Mouse (Mus musculus) spleen, adult 12 weeks (tissue): Measurements from ENCODE around the gene Qprt.

Experiments used
- DNase-seq: peaks from one replicate; pipeline ENCODE4 v3.0.0; 2022; ENCODE audit warnings: low spot score

Gene Qprt

GRCm38 (mm10) chr7:127133125-127133524 lies 11.1 kb upstream of the Qprt start:
- no peak for DNase-seq

DNA sequence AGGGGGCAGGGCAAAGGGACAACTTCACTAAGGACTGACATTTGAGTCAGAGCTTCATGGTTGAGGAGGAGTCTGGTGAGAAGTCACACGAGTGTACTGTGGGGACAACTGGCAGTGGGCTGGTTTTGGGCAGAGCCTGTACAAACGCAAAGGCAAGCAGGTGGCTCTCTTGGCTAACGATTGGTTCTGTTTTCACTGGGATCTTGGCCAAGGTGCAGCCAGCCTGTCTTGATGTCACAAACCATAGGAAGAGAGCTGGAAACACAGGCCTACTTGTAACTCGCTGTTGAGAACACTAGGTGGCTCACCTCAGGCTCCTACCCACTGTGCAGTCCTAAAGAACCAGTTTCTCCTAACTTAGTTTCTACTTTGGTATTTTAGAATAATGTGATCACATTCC lies 7.6 kb upstream of the Qprt start:
- no peak for DNase-seq

GRCm38 (mm10) chr7:127121061-127121910 lies 740 bp downstream of the Qprt start:
- DNase-seq, result no peak

DNA sequence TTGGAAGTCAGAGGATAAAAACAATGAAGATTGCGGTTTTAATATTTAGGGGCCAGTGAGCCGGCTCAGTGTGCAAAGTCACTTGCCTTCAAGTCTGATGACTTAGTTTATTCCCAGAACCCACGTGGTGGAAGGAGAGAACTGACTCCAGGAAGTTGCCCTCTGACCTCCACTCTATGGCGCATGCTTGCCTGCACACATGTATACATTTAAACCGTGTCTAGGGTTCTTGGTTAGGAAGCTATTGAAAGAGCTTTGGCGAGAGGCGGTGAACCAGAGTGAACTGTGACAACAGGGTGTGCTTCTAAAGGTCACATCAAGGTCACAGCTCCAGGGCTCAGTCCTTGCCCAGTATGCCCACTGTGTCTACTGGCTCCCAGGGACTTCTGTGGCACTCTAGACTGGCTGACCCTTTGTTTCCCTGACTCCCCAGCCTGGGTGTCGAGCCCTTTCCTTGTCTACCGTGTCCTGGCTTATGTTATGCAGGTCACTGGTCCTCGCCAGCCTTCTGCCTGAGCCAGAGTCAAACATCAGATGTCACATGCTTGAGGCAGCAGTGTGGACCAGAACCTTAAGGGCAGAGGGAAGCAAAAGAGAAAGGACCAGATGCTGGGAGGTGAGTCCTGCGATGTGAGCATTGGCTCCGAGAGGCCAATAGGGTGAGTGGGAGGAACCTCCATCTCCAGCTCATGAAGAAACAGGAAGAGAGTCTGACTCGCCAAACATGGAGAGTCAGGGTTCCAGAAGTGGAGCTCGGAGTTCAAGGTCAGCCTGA lies 3.2 kb downstream of the Qprt start:
- no peak for DNase-seq

GRCm38 (mm10) chr7:127117948-127118347 lies 4.1 kb downstream of the Qprt start:
- no peak for DNase-seq

DNA sequence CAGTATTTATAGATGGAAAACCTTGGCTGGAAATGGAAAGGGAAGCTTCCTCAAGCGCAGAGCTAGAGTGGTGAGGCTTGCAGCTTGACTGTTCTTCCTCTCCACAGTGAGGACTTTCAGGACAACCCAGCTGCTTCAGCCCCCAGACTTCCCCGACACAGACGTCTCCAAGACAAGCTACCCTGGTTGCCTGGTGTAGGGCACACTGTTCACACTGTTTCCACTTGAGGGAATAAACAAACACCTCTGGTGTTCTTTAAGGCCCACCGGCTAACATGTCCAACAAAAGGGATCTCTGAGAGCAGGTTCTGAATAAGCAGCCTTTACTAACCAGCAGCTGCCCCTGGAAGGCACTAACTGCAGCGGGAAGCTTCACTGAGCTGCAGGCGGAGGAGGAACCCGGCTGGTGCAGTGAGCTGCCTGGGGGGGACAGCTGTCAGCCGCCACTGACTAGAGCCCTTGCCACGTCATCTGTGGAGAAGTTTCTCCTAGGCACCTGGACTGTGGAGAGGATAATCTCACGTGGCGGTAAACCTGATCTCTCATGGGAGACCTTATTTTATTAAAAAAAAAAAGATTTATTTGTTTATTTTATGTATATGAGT lies 5.6 kb downstream of the Qprt start:
- no peak for DNase-seq

GRCm38 (mm10) chr7:127114920-127115319 lies 7.1 kb downstream of the Qprt start:
- no peak for DNase-seq

DNA sequence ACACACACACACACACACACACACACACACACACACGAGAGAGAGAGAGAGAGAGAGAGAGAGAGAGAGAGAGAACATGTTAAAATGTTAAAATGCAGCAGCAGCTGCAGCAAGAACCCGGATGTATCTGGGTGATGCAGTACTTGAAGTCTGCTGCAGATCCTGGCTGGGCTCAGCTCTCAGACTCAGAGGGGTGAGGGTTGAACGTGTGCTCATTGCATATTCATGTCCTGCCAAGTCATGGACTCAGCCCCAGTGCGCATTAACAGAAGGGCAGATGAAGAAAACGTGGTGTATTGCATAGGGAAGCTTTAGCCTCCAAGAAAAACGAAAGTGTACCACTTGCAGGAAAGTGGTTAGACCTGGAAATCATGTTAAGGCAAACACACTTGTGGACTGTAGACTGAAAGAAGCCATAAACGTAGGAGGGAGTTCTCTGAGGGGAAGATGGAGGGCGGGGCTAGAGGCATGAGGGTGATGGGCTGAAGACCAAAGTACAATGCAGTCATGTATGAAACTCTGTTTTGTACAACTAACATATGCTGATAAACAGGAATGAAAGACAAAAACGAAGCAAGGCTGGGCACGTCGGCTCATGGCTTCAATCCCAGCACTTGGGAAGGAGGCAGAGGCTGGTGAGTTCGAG lies 8.3 kb downstream of the Qprt start:
- DNase-seq, result no peak

- no peak for DNase-seq
These were observed 9.0 kb downstream of the Qprt start for GRCm38 (mm10) chr7:127112921-127113597.

DNA sequence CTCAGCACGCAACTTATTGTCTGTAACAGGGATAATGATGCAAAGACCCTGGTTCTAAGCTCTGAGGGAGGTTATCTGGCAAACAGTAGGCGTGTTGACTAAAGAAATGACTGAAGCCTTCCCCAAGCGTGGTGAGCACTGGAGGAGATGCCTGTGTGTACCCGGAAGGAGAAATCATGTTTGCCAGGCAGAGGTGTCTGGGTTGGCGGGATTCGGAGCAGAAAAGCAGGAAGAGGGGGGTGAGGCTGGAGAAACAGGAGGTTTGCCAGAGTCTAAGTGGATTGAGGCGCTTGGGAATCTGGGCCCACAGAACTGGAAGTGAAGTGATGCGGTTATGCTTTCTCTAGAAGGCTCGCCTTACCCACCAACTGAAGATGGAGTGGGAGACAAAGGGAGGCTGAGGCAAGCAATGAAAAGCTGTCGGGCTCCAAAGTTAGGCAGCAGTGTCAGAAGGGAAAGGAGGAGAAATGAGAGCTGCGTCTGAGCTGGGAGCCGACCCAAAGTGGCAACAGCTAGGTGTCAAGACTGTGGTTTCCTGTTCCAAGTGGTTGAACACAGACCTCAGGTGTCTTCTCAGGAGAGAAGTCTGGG lies 9.7 kb downstream of the Qprt start:
- DNase-seq, result no peak

- DNase-seq, result peak; percentile 73
These were observed 10.6 kb downstream of the Qprt start for GRCm38 (mm10) chr7:127111461-127111860.

DNA sequence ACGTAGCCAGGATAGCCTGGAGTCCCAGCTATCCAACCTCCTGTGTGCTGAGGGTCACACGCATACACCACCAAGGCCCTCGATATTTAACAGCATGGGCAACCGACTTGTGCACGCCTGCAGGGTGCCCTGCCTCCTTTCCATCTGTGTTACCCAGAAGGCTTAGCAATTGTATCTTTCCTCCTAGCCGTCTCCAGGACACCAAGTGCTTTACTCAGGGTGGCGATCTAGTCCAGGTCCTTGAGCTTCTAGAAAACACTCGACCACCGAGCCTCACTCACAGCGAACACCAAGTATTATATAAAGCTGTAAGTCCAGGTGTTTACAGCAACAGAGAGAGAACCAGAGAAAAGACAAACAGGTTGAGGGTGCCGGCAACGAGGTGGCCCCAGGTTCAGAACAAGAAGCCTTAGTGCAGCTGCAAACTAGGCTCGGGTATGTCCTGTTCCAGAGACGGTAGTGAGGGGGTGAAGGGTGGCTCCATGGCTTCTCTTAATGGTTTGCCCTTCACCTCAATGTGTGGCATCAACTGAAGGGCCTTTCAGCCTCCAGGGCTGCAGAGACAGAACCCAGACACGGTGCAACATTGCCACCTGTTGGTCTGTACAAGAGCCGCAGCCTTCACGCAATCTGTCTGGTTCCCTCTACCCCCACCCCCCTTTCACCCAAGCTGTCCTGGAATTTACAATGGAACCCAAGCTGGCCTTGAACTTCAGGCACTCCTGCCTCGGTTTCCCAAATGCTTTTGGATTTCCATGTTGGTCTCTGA lies 11.6 kb downstream of the Qprt start:
- DNase-seq, result peak; percentile 50

GRCm38 (mm10) chr7:127105551-127105950 lies 16.5 kb downstream of the Qprt start:
- no peak for DNase-seq

DNA sequence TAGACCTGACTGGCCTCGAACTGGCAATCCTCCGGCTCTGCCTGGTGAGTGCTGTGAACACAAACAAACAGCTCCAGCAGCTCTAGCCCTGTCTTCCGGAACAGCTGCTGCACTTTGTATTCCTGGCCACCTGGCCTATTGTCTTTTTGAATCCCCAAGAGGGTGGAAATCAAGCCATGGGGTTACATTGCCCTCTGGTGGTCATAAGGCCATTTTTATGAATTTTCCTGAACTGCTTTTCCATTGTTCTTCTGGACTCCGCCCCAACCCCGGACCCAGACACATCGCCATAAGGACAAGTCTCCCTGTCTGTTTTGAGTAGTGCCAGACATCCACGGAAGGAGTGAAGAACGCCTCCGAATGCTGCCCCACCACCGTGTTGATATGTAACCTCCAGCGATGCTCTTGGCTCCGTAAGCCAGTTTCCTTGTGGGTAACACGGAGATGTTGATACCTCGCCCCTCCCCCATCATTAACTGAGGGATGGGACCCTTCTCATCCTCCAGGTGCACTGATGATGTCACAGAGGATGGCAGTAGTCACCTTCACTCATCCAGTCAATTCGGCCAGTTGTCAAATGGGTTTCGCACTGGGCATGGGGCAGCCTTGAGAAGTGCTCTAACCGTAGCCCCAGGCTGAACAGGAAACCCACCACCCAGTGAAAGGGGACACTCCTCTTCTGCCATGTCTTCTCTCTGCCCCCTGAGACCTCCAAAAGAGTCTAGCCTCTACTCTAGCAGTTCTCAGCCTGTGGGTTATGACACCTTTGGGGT lies 17.3 kb downstream of the Qprt start:
- DNase-seq, result peak; percentile 64

DNA sequence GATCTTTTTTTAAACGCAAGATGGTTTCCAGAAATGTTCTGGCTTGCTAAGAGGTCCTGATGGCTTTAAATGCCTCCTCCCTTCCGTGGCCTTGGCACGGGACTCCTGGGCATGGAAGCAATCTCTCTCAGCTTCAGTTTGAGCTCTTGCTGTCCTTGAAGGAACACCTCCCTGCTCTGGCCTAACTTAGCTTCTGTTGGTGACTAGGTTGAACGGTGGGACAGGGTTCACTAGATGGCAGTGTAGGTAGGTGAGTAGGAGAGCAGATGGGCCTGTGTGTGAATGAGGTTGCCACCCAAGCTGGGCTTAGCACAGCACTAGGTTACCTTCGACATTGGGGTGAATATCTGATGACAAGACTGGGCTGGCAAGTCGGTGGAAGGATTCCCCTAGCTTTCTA lies 18.1 kb downstream of the Qprt start:
- no peak for DNase-seq

- no peak for DNase-seq
These were observed 19.9 kb downstream of the Qprt start for GRCm38 (mm10) chr7:127102148-127102547.

DNA sequence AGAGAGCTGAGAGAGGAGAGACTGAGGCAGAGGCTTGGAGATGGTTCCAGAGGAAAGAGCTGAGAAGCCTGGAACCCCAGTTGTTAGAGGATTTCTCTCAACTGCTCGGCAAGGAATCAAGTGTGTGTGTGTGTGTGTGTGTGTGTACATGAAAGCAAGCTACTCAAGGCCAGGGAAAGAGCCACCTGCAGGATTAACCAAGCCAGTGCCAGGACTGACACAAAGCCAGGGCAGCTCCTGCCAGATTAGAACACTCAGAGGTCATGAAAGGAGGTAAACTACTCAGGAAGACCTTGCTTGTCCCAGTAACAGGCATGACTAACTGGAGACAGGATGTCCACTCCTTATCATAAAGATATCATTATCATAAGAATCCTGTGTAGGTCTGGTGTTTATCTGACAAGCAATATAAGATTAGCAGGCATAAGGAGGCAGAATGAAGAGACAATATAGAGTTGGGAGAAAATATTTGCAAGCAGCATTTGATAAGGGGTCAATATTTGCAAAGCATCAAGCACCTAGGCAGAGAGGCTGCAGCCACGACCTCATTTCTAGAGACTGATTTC lies 20.5 kb downstream of the Qprt start:
- DNase-seq, result no peak

- no peak for DNase-seq
These were observed 22.5 kb downstream of the Qprt start for GRCm38 (mm10) chr7:127099528-127099927.

GRCm38 (mm10) chr7:127098950-127099349 lies 23.1 kb downstream of the Qprt start:
- no peak for DNase-seq

DNA sequence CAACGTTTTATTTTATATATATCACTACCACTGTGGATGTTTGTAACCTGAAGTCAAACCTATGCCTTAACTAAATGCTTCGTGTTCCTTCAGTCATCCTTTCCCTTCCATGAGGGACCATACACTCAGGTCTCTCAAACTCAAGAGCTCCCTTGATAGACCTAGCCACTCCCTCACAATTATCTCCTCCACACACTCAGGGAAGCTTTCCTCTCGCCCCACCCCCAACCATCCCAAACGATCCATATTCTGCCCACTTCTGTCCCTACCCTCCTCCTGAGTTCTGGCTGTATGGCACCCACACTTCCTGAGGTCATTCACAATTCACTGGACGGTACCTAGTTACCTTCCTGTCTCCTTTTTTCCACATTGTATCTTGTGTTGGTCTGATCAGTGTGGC lies 23.5 kb downstream of the Qprt start:
- no peak for DNase-seq
